Mouse (Mus musculus): ENCODE results near the gene Frmd5.

GRCm38 (mm10) chr2:121563117-121563516 lies 243.8 kb downstream of the Frmd5 start:
- TF ChIP-seq CTCF (IDR thresholded peaks at IDR 0.05; ENCODE audit: borderline replicate concordance, control insufficient read depth, extremely low read depth, insufficient read depth, low read length, poor library complexity) (no peak), POLR2A (IDR thresholded peaks at IDR 0.05; ENCODE audit: control insufficient read depth, extremely low read depth, insufficient read depth, low read length, poor library complexity) (no peak)

All from thymus, adult 2 months (tissue).